Mouse (Mus musculus) stomach, postnatal 0 days (tissue): ENCODE measurements at regions not wholly inside any gene's neighbourhood (a gene's known extent, or its start where the extent isn't known, plus 50 kb on each side); places are given as distances from the start of the nearest gene placed in this dataset.
A peak's percentile ranks its signal among the peaks of the same experiment; 100 is the strongest.

Experiments used
- ATAC-seq: fragments of 200-750 bp; cut with Nextera tagmentation; 2 replicates; pipeline ENCODE4 v1.8.0; 2017; ENCODE audit not compliant: low FRiP score, low TSS enrichment
- DNase-seq: peaks from one replicate; pipeline ENCODE4 v3.0.0-alpha.2; 2016; ENCODE audit warnings: low spot score
- H3K27ac ChIP-seq: fragments of 300-500 bp; sonication (generic); replicated peaks from 2 replicates; pipeline ENCODE4 v1.5.1; 2014; ENCODE audit warnings: mild to moderate bottlenecking, control low read depth
- H3K27me3 ChIP-seq: fragments of 300-500 bp; sonication (generic); 2 replicates; pipeline ENCODE4 v1.6.1; 2014; ENCODE audit warnings: low read length; ENCODE audit not compliant: control insufficient read depth, insufficient read depth
- H3K36me3 ChIP-seq: fragments of 300-500 bp; sonication (generic); 2 replicates; pipeline ENCODE4 v1.6.1; 2014; ENCODE audit warnings: low read length, mixed read lengths; ENCODE audit not compliant: control insufficient read depth, insufficient read depth
- H3K4me1 ChIP-seq: fragments of 300-500 bp; sonication (generic); replicated peaks from 2 replicates; pipeline ENCODE4 v1.6.1; 2014; ENCODE audit warnings: antibody characterized with exemption; ENCODE audit not compliant: control insufficient read depth, insufficient read depth
- H3K4me2 ChIP-seq: fragments of 300-500 bp; sonication (generic); replicated peaks from 2 replicates; pipeline ENCODE4 v1.6.1; 2014; ENCODE audit warnings: low read depth, mild to moderate bottlenecking, control low read depth, moderate library complexity
- H3K4me3 ChIP-seq: fragments of 300-500 bp; sonication (generic); 2 replicates; pipeline ENCODE4 v1.5.1; 2014; ENCODE audit warnings: low read depth, low read length, control low read depth
- H3K9ac ChIP-seq: fragments of 300-500 bp; sonication (generic); 2 replicates; pipeline ENCODE4 v1.6.1; 2014; ENCODE audit warnings: mild to moderate bottlenecking, low read length, control low read depth, mixed read lengths
- H3K9me3 ChIP-seq: fragments of 300-500 bp; sonication (generic); 2 replicates; pipeline ENCODE4 v1.6.1; 2016; ENCODE audit warnings: low read length; ENCODE audit not compliant: control insufficient read depth
- CTCF ChIP-seq: IDR thresholded peaks from 2 replicates; pipeline ENCODE4 v1.5.1; 2016; ENCODE audit warnings: antibody characterized with exemption, low read depth, mild to moderate bottlenecking, moderate library complexity
- EP300 ChIP-seq: optimal IDR thresholded peaks from 2 replicates; pipeline ENCODE3; 2016; ENCODE audit warnings: antibody characterized with exemption
- WGBS: fragments of 180-500 bp; shearing (Covaris S2); extraction: QIAGEN DNeasy Blood & Tissue Kit; methylation state at CpG from one replicate; pipeline ENCODE4 v1.1.7; 2014; 5-methylcytosine and 5-hydroxymethylcytosine counted together

DNA sequence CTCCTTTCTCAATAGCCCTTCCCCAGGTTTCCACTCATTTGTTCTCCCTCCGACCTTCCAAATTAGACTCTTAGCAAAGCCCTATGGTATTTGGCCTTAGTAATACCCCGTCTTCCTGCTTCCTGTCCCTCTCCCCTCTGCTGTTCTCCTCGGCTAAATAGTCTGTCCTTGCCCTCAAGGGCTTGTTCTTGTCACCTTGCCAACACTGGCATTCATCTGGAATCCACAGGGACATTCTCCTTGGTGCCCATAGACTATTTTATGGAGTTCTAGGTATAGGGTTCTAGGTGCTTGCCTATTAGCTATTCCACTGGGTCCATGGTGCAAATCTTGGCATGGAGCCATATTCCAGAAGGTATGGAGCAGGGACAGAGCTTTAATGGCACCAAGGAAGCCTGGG, 259.2 kb upstream of the Gm4791 start:
- TF ChIP-seq CTCF (no peak), EP300 (no peak)
- no peak overlapping the region for H3K4me3 ChIP-seq
- no peaks in the 10 kb centered on the region for H3K27me3 ChIP-seq
- H3K9ac ChIP-seq: no peak overlapping the region
- no peak overlapping the region for H3K27ac ChIP-seq
- no peaks in the 10 kb centered on the region for H3K36me3 ChIP-seq
- no peak for ATAC-seq
- no peak for DNase-seq
- H3K4me1 ChIP-seq: no peaks in the 10 kb centered on the region
- 55% methylated on average over 3 of the region's 3 CpGs for WGBS
- H3K9me3 ChIP-seq: no peaks in the 10 kb centered on the region
- no peak overlapping the region for H3K4me2 ChIP-seq

DNA sequence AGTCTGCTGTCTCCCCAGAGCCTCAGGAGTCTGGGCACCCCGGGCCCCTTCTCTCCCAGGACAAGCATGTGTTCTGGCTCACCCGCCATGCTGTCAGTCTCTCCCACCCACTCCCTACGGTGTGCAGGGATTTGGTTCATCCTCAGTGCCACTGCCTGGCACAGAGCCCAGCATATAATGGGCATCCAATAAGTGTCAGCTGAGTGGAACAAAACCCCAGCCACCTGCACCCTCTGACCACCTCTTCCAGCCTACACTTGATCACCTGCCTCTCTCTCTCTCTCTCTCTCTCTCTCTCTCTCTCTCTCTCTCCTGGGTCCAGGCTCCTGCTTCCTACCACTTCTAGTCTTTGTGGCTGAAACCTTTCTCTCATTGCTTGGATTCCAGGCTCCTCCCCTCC, 259.9 kb upstream of the Gm4791 start:
- DNase-seq (no peak), ATAC-seq (no peak)
- no peaks in the 10 kb centered on the region for H3K4me1 ChIP-seq
- no peak overlapping the region for H3K4me2 ChIP-seq
- no peaks in the 10 kb centered on the region for H3K27me3 ChIP-seq
- TF ChIP-seq EP300 (no peak), CTCF (no peak)
- H3K27ac ChIP-seq: no peak overlapping the region
- H3K9ac ChIP-seq: no peak overlapping the region
- no peaks in the 10 kb centered on the region for H3K36me3 ChIP-seq
- no peaks in the 10 kb centered on the region for H3K9me3 ChIP-seq
- no peak overlapping the region for H3K4me3 ChIP-seq
- WGBS: 40% methylated on average over 3 of the region's 3 CpGs

DNA sequence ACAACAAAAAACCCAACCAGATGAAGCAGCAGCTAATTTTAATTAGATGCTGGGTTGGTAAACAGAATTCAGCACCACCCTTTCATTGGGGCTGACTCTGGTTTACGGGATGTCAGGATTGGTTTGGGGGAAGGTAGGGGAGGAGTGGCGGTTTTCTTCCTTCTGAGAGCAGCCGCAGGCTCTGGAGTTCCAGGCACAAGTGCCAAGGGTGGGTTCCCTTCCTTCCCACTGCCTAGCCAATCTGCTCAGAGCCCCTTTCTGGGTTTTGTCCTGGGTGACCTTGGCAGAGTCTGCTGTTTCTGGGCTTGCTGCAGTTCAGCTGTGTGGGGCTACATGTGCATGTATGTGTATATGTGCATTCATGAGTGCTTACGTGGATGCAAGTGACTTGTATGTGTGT, 260.5 kb upstream of the Gm4791 start:
- H3K4me3 ChIP-seq: no peak overlapping the region
- 58% methylated on average over 4 of the region's 4 CpGs for WGBS
- H3K9me3 ChIP-seq: no peaks in the 10 kb centered on the region
- no peaks in the 10 kb centered on the region for H3K27me3 ChIP-seq
- DNase-seq: no peak
- no peak overlapping the region for H3K9ac ChIP-seq
- no peaks in the 10 kb centered on the region for H3K36me3 ChIP-seq
- TF ChIP-seq CTCF (no peak), EP300 (no peak)
- H3K4me1 ChIP-seq: no peaks in the 10 kb centered on the region
- no peak overlapping the region for H3K4me2 ChIP-seq
- no peak overlapping the region for H3K27ac ChIP-seq
- ATAC-seq: no peak

DNA sequence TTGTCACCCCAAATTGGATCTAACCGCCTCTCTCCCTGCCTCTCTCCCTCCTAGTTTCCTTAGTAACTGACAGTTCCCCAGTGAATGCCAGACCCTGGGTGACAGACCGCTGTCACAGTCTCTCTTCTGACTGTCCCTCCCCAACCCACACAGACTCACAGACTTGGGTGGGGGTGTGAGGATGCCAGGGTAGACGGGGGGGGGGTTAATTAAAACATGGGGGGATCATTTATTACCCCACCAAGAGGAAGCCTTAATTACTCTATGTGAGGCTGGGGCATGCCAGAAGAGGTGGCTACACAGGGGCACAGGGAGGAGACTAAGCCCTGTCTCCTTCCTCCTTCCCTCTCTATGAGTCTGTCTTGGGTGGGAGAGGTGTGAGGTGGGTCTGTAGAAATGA, 261.1 kb upstream of the Gm4791 start:
- Histone ChIP-seq H3K27me3 (no peaks in the 10 kb centered on the region), H3K4me3 (no peak overlapping the region), H3K9me3 (no peaks in the 10 kb centered on the region), H3K4me1 (no peaks in the 10 kb centered on the region), H3K9ac (no peak overlapping the region), H3K27ac (no peak overlapping the region), H3K4me2 (no peak overlapping the region), H3K36me3 (no peaks in the 10 kb centered on the region)
- TF ChIP-seq EP300 (no peak), CTCF (no peak)
- 62% methylated on average over 3 of the region's 3 CpGs for WGBS
- DNase-seq (no peak), ATAC-seq (no peak)

DNA sequence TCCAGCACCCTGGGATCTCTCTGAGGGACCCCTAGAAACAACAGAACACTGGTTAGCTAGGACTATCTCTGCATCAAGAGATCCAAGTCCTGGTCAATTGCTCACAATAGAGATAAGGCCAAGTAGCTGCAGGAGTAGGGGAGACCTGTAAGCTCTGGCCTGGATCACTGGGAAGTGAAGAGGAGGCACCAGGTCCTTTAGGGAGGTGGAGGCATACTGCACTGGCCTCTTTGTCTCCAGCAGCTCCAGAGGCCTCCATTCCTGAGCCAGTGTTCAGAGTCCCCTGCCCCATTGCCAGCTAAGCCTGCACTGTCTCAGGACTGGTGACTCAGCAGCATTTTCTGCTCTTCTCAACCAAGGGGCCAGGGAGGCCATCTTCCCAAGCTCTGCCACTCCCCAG, 262.3 kb upstream of the Gm4791 start:
- Histone ChIP-seq H3K36me3 (no peaks in the 10 kb centered on the region), H3K27me3 (no peaks in the 10 kb centered on the region), H3K9ac (no peak overlapping the region), H3K9me3 (no peaks in the 10 kb centered on the region), H3K4me2 (no peak overlapping the region), H3K4me3 (no peak overlapping the region), H3K27ac (no peak overlapping the region), H3K4me1 (no peaks in the 10 kb centered on the region)
- TF ChIP-seq CTCF (no peak), EP300 (no peak)
- no peak for ATAC-seq
- DNase-seq: no peak

DNA sequence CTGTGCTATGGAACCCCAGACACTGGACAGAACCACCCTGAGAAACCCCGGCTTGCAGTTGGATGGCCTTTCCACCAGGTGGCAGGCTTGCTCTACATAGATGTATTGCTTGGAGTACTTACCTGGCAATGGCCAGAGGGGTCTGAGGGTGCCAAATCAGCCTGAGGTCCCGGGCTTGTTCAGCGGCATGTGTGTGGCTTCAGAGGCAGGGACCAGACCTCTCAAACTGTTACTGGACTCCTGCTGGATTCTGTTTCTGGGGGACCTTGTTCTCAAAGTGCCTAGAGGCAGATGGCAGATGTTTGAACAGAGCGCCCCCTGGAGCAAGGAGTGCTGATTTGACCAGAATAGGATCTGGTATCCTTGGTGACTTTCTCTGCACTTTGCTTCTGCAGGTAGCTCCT, 262.9 kb upstream of the Gm4791 start:
- no peak overlapping the region for H3K4me2 ChIP-seq
- H3K4me3 ChIP-seq: no peak overlapping the region
- H3K27me3 ChIP-seq: no peaks in the 10 kb centered on the region
- 8% methylated on average over 4 of the region's 4 CpGs for WGBS
- no peaks in the 10 kb centered on the region for H3K4me1 ChIP-seq
- DNase-seq: peak; percentile 85
- no peak overlapping the region for H3K27ac ChIP-seq
- H3K36me3 ChIP-seq: no peaks in the 10 kb centered on the region
- no peaks in the 10 kb centered on the region for H3K9me3 ChIP-seq
- peak; percentile 90 for TF ChIP-seq CTCF
- no peak for TF ChIP-seq EP300
- peak; percentile 62 for ATAC-seq
- H3K9ac ChIP-seq: no peak overlapping the region

DNA sequence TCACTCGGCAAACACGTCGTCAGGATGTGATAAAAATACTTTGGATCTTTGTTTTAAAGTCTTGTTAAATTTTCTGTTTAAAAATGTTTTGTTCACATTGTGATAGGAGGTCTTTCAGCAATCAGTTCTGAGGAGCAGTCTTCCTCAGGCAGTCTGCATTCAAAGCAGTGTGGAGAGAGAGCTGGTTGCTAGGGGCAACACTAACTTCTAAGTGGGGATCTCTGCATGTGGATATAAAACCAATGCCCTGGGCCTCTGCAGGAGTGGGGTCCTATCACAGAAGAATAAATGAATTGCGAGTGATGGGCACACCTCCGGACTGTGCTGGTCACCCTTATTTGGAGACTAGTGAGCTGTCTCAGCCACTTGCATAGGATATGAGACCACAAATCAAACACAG, 270.1 kb upstream of the Gm4791 start:
- DNase-seq (no peak), ATAC-seq (no peak)
- Histone ChIP-seq H3K36me3 (no peaks in the 10 kb centered on the region), H3K4me1 (no peaks in the 10 kb centered on the region), H3K9me3 (no peaks in the 10 kb centered on the region), H3K27ac (no peak overlapping the region), H3K4me3 (no peak overlapping the region), H3K27me3 (no peaks in the 10 kb centered on the region), H3K4me2 (no peak overlapping the region), H3K9ac (no peak overlapping the region)
- WGBS: 64% methylated on average over 5 of the region's 5 CpGs
- TF ChIP-seq CTCF (no peak), EP300 (no peak)
